Mouse (Mus musculus) lung, postnatal 10 days (tissue): ENCODE results near the gene Fbxl5.
A peak's percentile ranks its signal among the peaks of the same experiment; 100 is the strongest.

ENCODE experiments used
- DNase-seq: peaks from one replicate; pipeline ENCODE4 v3.0.0; 2021

The Fbxl5 gene

GRCm38 (mm10) chr5:43821538-43821937 is at the start of gene Fbxl5:
Gene Fbxl5, minus strand, starts transcription at chr5:43821638.
- DNase-seq: no peak

DNA sequence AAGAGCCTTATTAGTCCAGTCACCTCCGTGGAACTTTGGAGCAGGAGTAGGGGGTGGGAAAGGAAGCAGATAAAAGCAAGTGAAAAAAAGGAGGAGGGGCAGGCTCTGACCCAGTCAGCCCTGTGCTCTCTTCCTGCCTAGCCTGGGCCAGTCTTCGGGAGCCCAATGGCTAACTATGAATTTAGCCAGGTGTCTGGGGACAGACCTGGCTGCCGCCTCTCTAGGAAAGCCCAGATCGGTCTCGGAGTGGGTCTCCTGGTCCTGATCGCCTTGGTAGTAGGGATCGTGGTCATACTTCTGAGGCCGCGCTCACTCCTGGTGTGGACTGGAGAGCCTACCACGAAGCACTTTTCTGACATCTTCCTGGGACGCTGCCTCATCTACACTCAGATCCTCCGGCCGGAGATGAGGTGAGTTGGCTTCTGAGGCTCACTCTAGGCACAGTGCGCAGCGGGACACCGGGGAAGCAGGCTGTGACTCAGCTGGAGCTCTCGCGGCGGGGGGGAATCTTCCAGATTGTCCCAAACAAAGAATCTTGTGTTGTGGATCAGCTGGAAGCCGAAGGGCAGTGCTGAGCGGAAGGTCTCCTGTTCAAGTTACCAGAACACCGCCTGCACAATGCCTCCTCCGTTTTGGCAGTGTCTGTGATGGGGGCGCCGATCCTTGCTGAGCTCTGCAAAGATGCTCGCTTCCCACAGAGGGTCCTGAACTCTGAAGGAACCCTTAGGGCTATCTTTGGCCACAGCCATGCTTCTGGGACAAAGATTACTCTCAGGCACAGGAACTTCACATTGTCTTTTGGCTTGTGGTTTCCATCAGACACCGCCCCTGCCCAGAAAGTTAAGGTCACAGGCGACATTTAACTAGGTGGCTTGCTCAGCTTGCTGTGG is 47.5 kb upstream of the Fbxl5 start:
- DNase-seq: peak; percentile 43

DNA sequence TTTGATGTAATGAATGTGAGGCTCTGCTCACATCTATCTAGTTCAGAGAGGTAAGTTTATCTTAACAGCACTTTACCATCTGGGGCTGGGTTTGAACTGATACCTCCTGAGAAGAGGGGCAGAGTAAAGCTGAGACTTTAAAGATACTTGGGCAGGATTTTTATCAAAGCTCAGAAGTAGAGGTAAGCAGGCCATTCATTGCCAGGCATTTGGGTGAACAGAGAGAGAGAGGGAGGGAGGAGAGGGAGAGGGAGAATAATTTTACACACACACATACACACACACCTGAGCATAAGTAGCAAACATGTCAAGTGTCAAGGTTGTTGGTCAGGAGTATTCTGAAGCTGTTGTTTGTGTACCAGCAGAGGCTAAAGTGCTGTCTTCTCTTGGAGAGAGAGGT is 46.8 kb upstream of the Fbxl5 start, which contains the start of gene Cd38:
TSS of gene Cd38 (plus strand) at position 301 of the 400 bp plus-strand sequence.
- no peak for DNase-seq

- no peak for DNase-seq
These were observed 43.9 kb upstream of the Fbxl5 start for GRCm38 (mm10) chr5:43865316-43865715.

DNA sequence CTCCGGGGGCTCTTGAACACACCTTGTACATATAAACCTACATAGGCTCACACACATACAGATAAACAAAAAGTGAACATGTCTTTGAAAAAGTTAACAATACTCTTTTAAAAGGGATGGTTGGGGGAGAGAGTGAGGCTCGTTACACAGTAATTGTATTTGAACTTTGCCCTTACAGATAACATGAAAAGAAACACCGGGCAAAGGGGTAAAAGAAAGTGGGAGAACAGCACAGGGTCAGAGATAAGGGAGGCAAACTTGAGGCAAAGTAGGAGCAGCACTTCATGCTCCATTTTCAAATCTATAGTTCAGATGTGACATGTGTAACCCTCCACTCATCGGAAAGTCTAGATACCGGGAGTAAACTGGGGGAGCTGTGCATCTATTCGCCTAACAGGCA is 42.2 kb upstream of the Fbxl5 start:
- no peak for DNase-seq

GRCm38 (mm10) chr5:43860670-43861431 is 39.4 kb upstream of the Fbxl5 start:
- DNase-seq: no peak

DNA sequence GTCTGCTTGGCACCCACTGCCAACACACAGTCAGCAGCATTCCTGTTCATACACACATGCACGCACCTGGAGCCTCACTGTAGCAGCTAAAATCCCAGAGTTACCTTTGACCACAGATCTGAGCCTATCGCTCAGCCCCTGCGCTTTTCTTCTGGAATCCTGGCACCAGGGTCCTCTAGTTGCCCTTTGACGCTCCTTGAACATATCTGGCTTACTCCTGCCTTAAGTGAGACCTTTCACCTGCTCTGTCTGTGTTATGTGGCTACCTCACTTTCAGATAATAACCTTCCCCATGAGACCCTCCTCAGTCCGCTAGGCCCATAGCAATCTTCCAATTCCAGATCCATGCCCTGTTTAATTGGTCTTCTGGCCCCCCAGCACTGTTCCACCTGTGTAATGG is 38.7 kb upstream of the Fbxl5 start:
- no peak for DNase-seq

DNA sequence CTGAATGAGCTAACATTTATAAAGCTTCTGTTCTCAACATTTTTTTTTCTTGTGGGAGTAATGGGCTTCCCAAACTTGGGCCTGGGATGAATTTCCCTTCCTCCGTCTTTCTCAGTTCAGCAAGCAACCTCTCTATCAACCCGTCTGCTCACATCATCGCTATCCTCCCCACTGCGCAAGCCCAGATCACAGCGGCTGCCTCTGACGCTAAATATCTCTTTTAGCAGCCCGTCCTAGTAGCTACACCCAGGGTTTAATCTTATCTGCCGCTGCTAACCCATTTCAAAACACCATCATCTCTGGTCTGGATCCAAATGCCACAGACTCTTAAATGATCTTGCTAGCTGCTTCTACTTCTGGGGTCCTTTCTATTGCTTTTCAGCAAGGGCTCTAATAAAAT is 38.2 kb upstream of the Fbxl5 start:
- DNase-seq: no peak

DNA sequence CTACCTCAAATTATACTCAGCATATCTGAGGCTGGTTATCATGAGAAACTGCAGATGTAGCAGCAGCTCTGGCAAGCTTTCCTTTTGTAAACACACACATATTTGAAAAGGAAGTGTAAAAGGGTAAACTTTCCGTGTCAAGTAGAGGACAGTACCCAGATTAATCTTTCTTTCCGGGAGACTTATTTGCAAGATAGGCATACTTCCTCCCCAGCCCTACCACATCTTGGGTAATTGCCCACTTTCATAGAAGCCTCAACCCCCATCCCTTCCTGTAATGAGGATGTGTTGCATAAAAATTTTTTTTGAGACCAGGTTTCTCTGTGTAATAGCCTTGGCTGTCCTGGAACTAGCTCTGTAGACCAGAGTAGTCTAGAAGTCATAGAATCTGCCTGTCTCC is 34.3 kb upstream of the Fbxl5 start:
- peak; percentile 60 for DNase-seq

- no peak for DNase-seq
These were observed 32.5 kb upstream of the Fbxl5 start for GRCm38 (mm10) chr5:43853868-43854488.

DNA sequence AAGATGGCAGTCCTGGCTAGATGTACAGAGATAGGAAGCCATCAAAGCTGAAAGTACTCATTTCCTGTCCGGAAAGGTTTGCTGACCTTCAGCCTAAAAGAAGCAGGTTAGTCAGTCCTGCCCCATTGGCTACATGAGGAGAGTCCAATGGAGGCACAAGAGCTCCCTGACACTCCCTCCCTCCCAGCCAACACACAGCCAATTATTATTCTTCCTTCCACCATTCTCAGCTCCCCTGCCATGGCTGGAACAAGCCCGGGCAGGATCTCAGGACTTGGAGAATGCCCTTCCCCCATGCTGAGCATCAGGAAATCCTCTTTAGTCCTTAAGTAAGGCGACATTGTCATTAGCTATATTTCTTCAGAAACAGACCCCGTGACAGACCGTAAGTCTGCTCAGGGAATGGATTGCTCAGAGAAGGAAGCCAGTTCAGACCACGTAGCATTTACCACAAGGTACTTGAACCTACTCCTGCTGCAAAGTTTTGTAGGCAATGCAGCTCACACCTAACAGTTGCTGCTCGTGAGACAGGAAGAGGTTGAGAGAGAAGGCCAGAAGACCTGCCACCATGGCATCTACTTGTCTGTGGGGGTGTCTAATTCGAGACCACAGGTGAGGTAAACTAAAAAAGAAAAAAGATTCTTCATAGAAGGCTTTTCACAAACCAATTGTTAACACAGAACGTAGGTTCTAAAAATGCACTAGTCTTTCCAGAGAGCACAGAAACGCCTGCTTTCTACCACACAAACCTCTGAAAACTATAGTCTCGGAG is 31.8 kb upstream of the Fbxl5 start:
- DNase-seq: peak; percentile 36

- no peak for DNase-seq
These were observed 26.8 kb upstream of the Fbxl5 start for GRCm38 (mm10) chr5:43848275-43848674.

DNA sequence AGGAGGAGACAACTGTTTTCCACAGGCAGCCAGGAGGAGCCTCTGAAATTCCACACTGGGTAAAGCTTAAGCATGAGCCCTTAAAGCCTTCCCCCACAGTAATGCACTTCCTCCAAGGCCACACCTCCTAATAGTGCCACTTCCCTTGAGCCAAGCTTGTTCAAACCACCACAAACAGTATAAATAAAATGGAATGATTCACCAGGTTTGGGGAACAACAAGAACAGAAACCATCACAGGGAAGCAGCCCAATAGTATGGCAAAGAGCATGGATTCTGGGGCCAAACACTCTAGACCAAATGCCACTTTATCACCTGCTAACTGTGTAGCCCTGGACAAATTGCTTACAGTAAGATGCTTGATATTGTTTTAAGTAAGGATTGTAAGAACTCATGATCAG is 26.1 kb upstream of the Fbxl5 start:
- DNase-seq: no peak

- peak; percentile 46 for DNase-seq
These were observed 24.8 kb upstream of the Fbxl5 start for GRCm38 (mm10) chr5:43846227-43846626.

GRCm38 (mm10) chr5:43845646-43846045 is 24.2 kb upstream of the Fbxl5 start:
- DNase-seq: no peak

GRCm38 (mm10) chr5:43845083-43845482 is 23.6 kb upstream of the Fbxl5 start:
- no peak for DNase-seq

GRCm38 (mm10) chr5:43842576-43843155 is 21.2 kb upstream of the Fbxl5 start:
- no peak for DNase-seq

- DNase-seq: peak; percentile 11
These were observed 20.5 kb upstream of the Fbxl5 start for GRCm38 (mm10) chr5:43842011-43842285.

DNA sequence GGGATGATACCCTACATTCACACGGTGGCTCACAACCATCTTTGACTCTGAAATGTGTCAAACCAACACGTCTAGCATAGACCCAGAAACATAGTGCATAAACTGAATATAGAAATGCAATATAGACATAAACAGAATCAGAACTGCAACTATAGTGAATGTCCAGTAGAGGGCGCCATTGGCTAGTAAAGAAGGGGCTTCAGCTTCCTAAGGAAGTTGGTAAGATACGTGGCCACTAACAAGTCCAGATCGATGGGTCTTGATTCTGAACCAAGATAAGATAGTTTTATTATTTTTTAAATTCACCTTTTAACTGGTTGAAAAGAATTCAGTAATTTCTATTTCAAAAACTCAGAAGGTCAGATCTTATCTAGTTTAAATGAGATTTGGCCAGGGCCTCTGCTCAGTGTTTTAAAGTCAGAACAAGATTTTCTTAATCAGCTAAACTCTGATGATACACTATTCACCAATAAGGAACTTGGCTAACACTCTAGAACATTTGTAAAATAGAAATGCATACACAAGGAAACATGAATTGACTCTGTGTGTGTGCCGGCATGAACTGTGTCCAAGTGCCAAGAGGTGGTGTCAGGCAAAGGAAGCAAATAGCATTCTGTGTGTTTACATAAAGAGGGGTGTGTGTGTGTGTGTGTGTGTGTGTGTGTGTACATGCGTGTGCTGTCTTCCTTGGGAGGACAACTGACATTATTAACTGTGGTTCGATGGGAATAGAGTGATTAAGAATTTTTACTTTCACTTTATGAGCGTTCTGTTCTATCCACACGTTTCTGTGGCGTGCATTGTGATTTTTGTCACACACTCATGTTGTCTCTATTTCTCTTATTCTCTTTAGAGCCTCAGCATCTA is 19.9 kb upstream of the Fbxl5 start:
- peak; percentile 76 for DNase-seq

DNA sequence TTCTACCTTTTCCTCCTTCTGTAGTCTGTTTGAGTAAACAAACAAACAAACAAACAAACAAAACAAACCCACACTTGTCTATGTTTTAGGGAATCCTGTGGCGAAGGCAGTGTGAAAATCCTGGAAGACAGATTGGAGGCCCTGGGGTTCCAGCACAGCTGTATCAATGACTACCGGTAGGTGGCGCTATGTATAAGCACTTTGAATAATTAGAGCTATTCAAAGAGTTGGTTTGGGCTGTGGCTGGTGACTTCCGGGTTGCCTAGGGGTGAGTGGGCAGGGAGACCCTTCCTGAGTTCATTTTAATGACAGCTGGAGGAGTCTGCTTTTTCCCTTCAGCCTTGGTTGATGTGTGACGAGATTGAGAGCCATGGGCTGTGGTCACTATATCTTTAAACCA is 15.9 kb upstream of the Fbxl5 start:
- DNase-seq: peak; percentile 66

GRCm38 (mm10) chr5:43836590-43836989 is 15.2 kb upstream of the Fbxl5 start:
- DNase-seq: peak; percentile 45

- DNase-seq: no peak
These were observed 5.9 kb upstream of the Fbxl5 start for GRCm38 (mm10) chr5:43827366-43827765.
